Mouse (Mus musculus): Measurements from ENCODE around the gene Gm14151. TPM values are rescaled to one million over a fixed set of nuclear protein-coding genes. Genes with fewer than 3 reads are reported as not detected.
A peak's percentile ranks its signal among the peaks of the same experiment; 100 is the strongest.
"Not testable (repeated sequence)": the region's sequence is repeated elsewhere in the genome, so short reads cannot be mapped to it uniquely, and the experiment has no call there.

Gene Gm14151
- not detected in 2 replicates for polyA plus RNA-seq (2014; fragmentation: Nextera tagmentation; extraction: Ambion mirVana)

- H3K36me3 ChIP-seq (ENCODE audit: control insufficient read depth, insufficient read depth, low read length); DNase-seq (ENCODE audit: low spot score); H3K9ac ChIP-seq (ENCODE audit: low read length); H3K27me3 ChIP-seq (ENCODE audit: control insufficient read depth, insufficient read depth, low read length); H3K4me3 ChIP-seq (ENCODE audit: low read depth, low read length); ATAC-seq (replicated peaks; ENCODE audit: low FRiP score); H3K4me1 ChIP-seq (replicated peaks; ENCODE audit: control insufficient read depth, insufficient read depth, low read length); H3K4me2 ChIP-seq (ENCODE audit: low read depth, low read length, severe bottlenecking); H3K9me3 ChIP-seq (ENCODE audit: control insufficient read depth, low read length); H3K27ac ChIP-seq (ENCODE audit: low read depth, low read length): not testable (repeated sequence)
- WGBS = no CpG with 5 or more reads among the region's 3 CpGs
Observed at GRCm38 (mm10) chr2:151092250-151092649, at the start of gene Gm14151. Gene Gm14151, minus strand, starts transcription at chr2:151092350.

GRCm38 (mm10) chr2:151097945-151098344, 5.8 kb upstream of the Gm14151 start, which contains the start of gene Gm14147:
Gene Gm14147, plus strand, starts transcription at chr2:151098245.
- no CpG with 5 or more reads among the region's 3 CpGs for WGBS
- not testable (repeated sequence) for H3K9ac ChIP-seq (ENCODE audit: low read length)

DNA sequence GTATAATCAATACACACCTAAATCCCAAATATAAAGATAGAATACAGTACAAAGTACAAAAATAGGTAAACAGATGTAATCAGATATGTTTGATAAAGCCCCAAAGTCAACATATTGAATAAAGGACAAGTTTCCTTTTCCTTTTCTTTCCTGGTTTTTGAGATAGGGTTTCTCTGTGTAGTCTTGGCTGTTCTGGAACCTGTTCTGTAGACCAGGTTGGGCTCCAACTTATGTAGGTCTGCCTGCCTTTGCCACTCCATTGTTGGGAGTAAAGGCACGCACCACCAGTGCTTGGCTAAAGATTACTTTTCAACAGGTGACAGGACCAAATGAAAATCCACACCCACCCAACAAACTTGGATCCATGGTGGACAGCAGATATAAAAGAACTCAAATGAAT, 35.5 kb downstream of the Gm14151 start:
- no peak for DNase-seq (ENCODE audit: low spot score)
- Histone ChIP-seq H3K4me1 (replicated peaks; ENCODE audit: control insufficient read depth, insufficient read depth, low read length) (no peaks in the 10 kb centered on the region), H3K9ac (ENCODE audit: low read length) (no peak overlapping the region), H3K9me3 (ENCODE audit: control insufficient read depth, low read length) (no peaks in the 10 kb centered on the region), H3K36me3 (ENCODE audit: control insufficient read depth, insufficient read depth, low read length) (no peaks in the 10 kb centered on the region), H3K4me3 (ENCODE audit: low read depth, low read length) (no peak overlapping the region), H3K4me2 (ENCODE audit: low read depth, low read length, severe bottlenecking) (no peak overlapping the region), H3K27me3 (ENCODE audit: control insufficient read depth, insufficient read depth, low read length) (no peaks in the 10 kb centered on the region), H3K27ac (ENCODE audit: low read depth, low read length) (no peak overlapping the region)
- ATAC-seq (replicated peaks; ENCODE audit: low FRiP score) = no peak
- WGBS = 83% methylated on average over 1 of the region's 1 CpGs

More at GRCm38 (mm10) chr2:151097945-151098344, 5.8 kb upstream of the Gm14151 start, which contains the start of gene Gm14147:
- H3K4me1 ChIP-seq (replicated peaks; ENCODE audit: control insufficient read depth, insufficient read depth, low read length); H3K9me3 ChIP-seq (ENCODE audit: control insufficient read depth, low read length); DNase-seq (ENCODE audit: low spot score); H3K4me2 ChIP-seq (ENCODE audit: low read depth, low read length, severe bottlenecking); H3K4me3 ChIP-seq (ENCODE audit: low read depth, low read length); H3K36me3 ChIP-seq (ENCODE audit: control insufficient read depth, insufficient read depth, low read length); ATAC-seq (replicated peaks; ENCODE audit: low FRiP score); H3K27ac ChIP-seq (ENCODE audit: low read depth, low read length); H3K27me3 ChIP-seq (ENCODE audit: control insufficient read depth, insufficient read depth, low read length): not testable (repeated sequence)

- 82% methylated on average over 1 of the region's 1 CpGs for WGBS
- no peak overlapping the region for H3K4me2 ChIP-seq (ENCODE audit: low read depth, low read length, severe bottlenecking)
- no peak overlapping the region for H3K4me3 ChIP-seq (ENCODE audit: low read depth, low read length)
- H3K9me3 ChIP-seq (ENCODE audit: control insufficient read depth, low read length) = no peaks in the 10 kb centered on the region
- no peaks in the 10 kb centered on the region for H3K27me3 ChIP-seq (ENCODE audit: control insufficient read depth, insufficient read depth, low read length)
- no peak overlapping the region for H3K9ac ChIP-seq (ENCODE audit: low read length)
- H3K27ac ChIP-seq (ENCODE audit: low read depth, low read length) = no peak overlapping the region
- no peaks in the 10 kb centered on the region for H3K36me3 ChIP-seq (ENCODE audit: control insufficient read depth, insufficient read depth, low read length)
- ATAC-seq (replicated peaks; ENCODE audit: low FRiP score) (no peak), DNase-seq (ENCODE audit: low spot score) (no peak)
- H3K4me1 ChIP-seq (replicated peaks; ENCODE audit: control insufficient read depth, insufficient read depth, low read length) = peaks cover 6% of the 10 kb centered on the region; the same call in 1 of the 2 replicates
Observed at GRCm38 (mm10) chr2:151040411-151040810, 51.7 kb downstream of the Gm14151 start.

DNA sequence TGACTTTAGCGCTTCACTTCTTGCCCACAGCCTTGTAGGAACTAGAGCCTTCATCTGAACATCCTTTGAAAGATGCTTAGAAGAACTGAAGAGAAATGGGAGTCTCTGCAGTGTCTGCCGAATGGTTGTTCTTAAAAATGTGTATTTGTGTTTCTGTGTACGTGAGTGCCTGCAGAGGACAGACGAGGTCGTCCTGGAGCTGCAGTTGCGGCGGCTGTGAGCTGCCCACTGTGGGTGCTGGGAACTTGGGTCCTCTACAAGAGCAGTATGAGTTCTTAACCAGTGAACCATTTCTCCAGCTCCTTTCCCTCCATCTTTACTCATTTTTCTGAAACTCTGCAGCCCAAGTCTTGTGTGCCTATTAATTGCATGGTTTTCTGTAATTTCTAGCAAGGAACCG, 52.4 kb downstream of the Gm14151 start:
- Histone ChIP-seq H3K4me2 (ENCODE audit: low read depth, low read length, severe bottlenecking) (peak overlapping the region; percentile 58), H3K4me3 (ENCODE audit: low read depth, low read length) (peak overlapping the region; percentile 58), H3K9me3 (ENCODE audit: control insufficient read depth, low read length) (no peaks in the 10 kb centered on the region), H3K27me3 (ENCODE audit: control insufficient read depth, insufficient read depth, low read length) (no peaks in the 10 kb centered on the region), H3K4me1 (replicated peaks; ENCODE audit: control insufficient read depth, insufficient read depth, low read length) (peaks cover 6% of the 10 kb centered on the region; the same call in 1 of the 2 replicates), H3K36me3 (ENCODE audit: control insufficient read depth, insufficient read depth, low read length) (no peaks in the 10 kb centered on the region), H3K9ac (ENCODE audit: low read length) (peak overlapping the region; percentile 89), H3K27ac (ENCODE audit: low read depth, low read length) (0 out of 2 replicates have a peak overlapping the region, but pooled peaks have one; percentile 6)
- WGBS = 48% methylated on average over 8 of the region's 8 CpGs
- peak; percentile 23; the same call in 1 of the 2 replicates for ATAC-seq (replicated peaks; ENCODE audit: low FRiP score)
- DNase-seq (ENCODE audit: low spot score) = peak; percentile 61

DNA sequence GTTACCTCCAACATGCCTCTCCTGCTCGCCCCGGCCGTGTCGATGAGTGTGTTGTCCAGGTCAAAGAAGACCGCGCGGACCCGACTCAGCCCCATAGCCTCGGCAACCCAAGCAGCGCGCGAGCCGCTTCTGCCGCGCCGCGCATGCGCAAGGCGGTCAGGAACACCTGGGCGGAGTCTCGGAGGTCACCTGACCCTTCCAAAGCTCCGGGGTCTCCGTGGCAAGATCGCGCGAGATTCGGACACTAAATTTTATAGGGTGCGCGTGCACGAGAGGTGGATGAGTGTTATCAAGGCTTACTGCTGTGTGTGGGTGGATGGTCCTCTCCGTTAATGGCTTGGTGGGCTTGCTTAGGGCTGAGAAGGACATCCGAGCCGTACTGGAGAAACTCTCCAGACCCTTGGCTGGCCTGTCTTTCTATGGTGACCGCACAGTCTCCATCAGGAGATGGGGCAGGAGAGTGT, 52.9 kb downstream of the Gm14151 start, which contains the start of the genes Ninl and Nanp:
Gene Ninl (minus strand): TSS at position 151 of the 464 bp plus-strand sequence.
Gene Nanp (minus strand): TSS at position 167 of the 464 bp plus-strand sequence.
- no peaks in the 10 kb centered on the region for H3K27me3 ChIP-seq (ENCODE audit: control insufficient read depth, insufficient read depth, low read length)
- DNase-seq (ENCODE audit: low spot score) (peak; percentile 96), ATAC-seq (replicated peaks; ENCODE audit: low FRiP score) (peak; percentile 97)
- H3K4me1 ChIP-seq (replicated peaks; ENCODE audit: control insufficient read depth, insufficient read depth, low read length) = peaks cover 6% of the 10 kb centered on the region; the same call in 1 of the 2 replicates
- no peaks in the 10 kb centered on the region for H3K36me3 ChIP-seq (ENCODE audit: control insufficient read depth, insufficient read depth, low read length)
- 1% methylated on average over 34 of the region's 34 CpGs for WGBS
- H3K27ac ChIP-seq (ENCODE audit: low read depth, low read length) = 0 out of 2 replicates have a peak within 1 kb of the TSS, but pooled peaks have one; percentile 14
- peak within 1 kb of the TSS; percentile 58 for H3K4me3 ChIP-seq (ENCODE audit: low read depth, low read length)
- no peaks in the 10 kb centered on the region for H3K9me3 ChIP-seq (ENCODE audit: control insufficient read depth, low read length)
- peak within 1 kb of the TSS; percentile 89 for H3K9ac ChIP-seq (ENCODE audit: low read length)
- H3K4me2 ChIP-seq (ENCODE audit: low read depth, low read length, severe bottlenecking) = peak within 1 kb of the TSS; percentile 58

DNA sequence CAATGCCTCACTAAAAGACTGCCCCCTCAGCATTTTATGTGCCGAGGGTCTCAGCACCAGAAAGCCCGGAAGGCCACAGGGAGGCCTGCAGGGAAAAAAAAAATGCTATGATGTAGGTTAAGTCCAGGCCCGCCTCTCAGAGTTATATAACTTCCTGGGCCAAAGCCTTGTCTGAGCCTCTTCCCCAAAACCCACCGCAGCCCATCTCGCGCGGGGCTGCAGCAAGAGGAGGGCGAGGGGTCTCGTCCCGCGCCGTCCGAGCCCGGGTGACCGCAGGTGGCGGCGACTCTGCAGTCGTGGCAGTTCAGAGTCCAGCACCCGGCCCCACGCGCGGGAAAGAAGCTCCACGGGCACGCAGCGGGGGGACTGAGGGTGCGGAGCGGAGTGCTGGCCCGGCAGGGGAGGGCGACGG, 53.3 kb downstream of the Gm14151 start:
- WGBS = under 1% methylated on average over 30 of the region's 30 CpGs
- no peak; the same call in 1 of the 2 replicates for ATAC-seq (replicated peaks; ENCODE audit: low FRiP score)

GRCm38 (mm10) chr2:151037876-151038552, 54.1 kb downstream of the Gm14151 start:
- WGBS = 69% methylated on average over 18 of the region's 18 CpGs
- DNase-seq (ENCODE audit: low spot score) (no peak), ATAC-seq (replicated peaks; ENCODE audit: low FRiP score) (no peak; the same call in 1 of the 2 replicates)
- Histone ChIP-seq H3K27ac (ENCODE audit: low read depth, low read length) (no peak overlapping the region), H3K4me1 (replicated peaks; ENCODE audit: control insufficient read depth, insufficient read depth, low read length) (peaks cover 6% of the 10 kb centered on the region; the same call in 1 of the 2 replicates), H3K4me3 (ENCODE audit: low read depth, low read length) (peak overlapping the region; percentile 58), H3K9me3 (ENCODE audit: control insufficient read depth, low read length) (no peaks in the 10 kb centered on the region), H3K4me2 (ENCODE audit: low read depth, low read length, severe bottlenecking) (peak overlapping the region; percentile 58), H3K9ac (ENCODE audit: low read length) (peak overlapping the region; percentile 89), H3K27me3 (ENCODE audit: control insufficient read depth, insufficient read depth, low read length) (no peaks in the 10 kb centered on the region), H3K36me3 (ENCODE audit: control insufficient read depth, insufficient read depth, low read length) (no peaks in the 10 kb centered on the region)

More for the DNA sequence above, 53.3 kb downstream of the Gm14151 start:
- Histone ChIP-seq H3K36me3 (ENCODE audit: control insufficient read depth, insufficient read depth, low read length) (no peaks in the 10 kb centered on the region), H3K4me3 (ENCODE audit: low read depth, low read length) (peak overlapping the region; percentile 58), H3K9me3 (ENCODE audit: control insufficient read depth, low read length) (no peaks in the 10 kb centered on the region), H3K4me2 (ENCODE audit: low read depth, low read length, severe bottlenecking) (peak overlapping the region; percentile 58), H3K27ac (ENCODE audit: low read depth, low read length) (0 out of 2 replicates have a peak overlapping the region, but pooled peaks have one; percentile 14), H3K4me1 (replicated peaks; ENCODE audit: control insufficient read depth, insufficient read depth, low read length) (peaks cover 6% of the 10 kb centered on the region; the same call in 1 of the 2 replicates), H3K27me3 (ENCODE audit: control insufficient read depth, insufficient read depth, low read length) (no peaks in the 10 kb centered on the region), H3K9ac (ENCODE audit: low read length) (peak overlapping the region; percentile 89)
- DNase-seq (ENCODE audit: low spot score) = peak; percentile 80
